Mouse (Mus musculus) lung, postnatal 0 days (tissue): ENCODE data around the gene Blm.

Experiments used
- CTCF ChIP-seq: IDR thresholded peaks from 2 replicates; pipeline ENCODE4 v1.5.1; 2016; ENCODE audit warnings: antibody characterized with exemption, mild to moderate bottlenecking
- EP300 ChIP-seq: IDR thresholded peaks from 2 replicates; pipeline ENCODE4 v1.6.1; 2016; ENCODE audit warnings: antibody characterized with exemption, mild to moderate bottlenecking, control low read depth

- no peak for TF ChIP-seq CTCF
- TF ChIP-seq EP300, result no peak
Measured at GRCm38 (mm10) chr7:80561271-80561670, 26.4 kb upstream of the Blm start.
